ENCODE assay signal across 15 mouse cellular contexts in the genomic region with DNA sequence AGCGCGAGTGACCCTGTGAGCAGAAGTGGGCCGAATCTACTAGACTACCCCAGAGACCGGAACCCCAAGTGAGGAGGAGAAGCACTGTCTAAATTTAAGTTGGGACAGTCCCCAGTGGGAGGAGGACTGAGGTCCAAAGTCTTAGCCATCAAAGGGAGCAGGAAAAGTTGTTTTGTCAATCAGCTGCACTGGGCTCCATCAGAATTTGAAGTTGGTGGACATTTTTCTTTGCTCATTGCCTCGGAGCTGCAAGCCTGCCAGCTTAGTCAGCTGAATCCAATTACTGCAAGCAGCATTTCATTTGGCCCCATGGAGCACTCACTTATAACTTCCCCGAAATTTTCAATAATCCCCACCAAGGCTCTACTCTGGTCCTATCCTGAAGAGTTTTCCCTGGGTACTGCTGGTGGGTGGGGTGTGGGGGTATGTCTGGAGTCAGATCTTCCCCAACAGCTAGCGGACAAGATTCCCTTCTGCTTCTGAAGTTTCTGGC. TPM values are rescaled to one million over a fixed set of nuclear protein-coding genes. Genes with fewer than 3 reads are reported as not detected.
DNase-seq lines count a peak whose midpoint lies in the region; ATAC-seq lines count a peak whose summit lies in the region.
"Had no signal": no experiment of that assay in that cellular context is flagged by ENCODE, and none has a peak within 500 bp of the region (broad histone marks: within the 10 kb centered on the region; RNA-seq: fewer than 3 reads in every experiment).

No protein-coding gene starts in this region.

- H3K27ac ChIP-seq in forebrain, embryonic 10.5 days, result no peak overlapping the region
- H3K27ac ChIP-seq in forebrain, embryonic 13.5 days, result no peak overlapping the region
- no peak overlapping the region; the same call in 1 of the 2 replicates for H3K27ac ChIP-seq in intestine, embryonic 16.5 days (ENCODE audit: low read length)
- H3K27ac ChIP-seq: forebrain, embryonic 12.5 days; limb, embryonic 15.5 days; midbrain, embryonic 15.5 days had no signal

- no peaks in the 10 kb centered on the region for H3K36me3 ChIP-seq in forebrain, embryonic 10.5 days (replicated peaks)
- H3K36me3 ChIP-seq in forebrain, embryonic 13.5 days (ENCODE audit: poor library complexity, severe bottlenecking), result no peaks in the 10 kb centered on the region
- no peaks in the 10 kb centered on the region for H3K36me3 ChIP-seq in intestine, embryonic 16.5 days (ENCODE audit: control insufficient read depth, insufficient read depth, low read length)
- H3K36me3 ChIP-seq: forebrain, embryonic 12.5 days; limb, embryonic 15.5 days; midbrain, embryonic 15.5 days had no signal

- under 1% methylated on average over 7 of the region's 7 CpGs for WGBS in forebrain, embryonic 10.5 days
- WGBS in forebrain, embryonic 13.5 days, result 2% methylated on average over 7 of the region's 7 CpGs
- 40% methylated on average over 7 of the region's 7 CpGs for WGBS in intestine, embryonic 16.5 days

- H3K9ac ChIP-seq in forebrain, embryonic 13.5 days, result no peak overlapping the region
- 0 out of 2 replicates have a peak overlapping the region, but pooled peaks have one; percentile 9 for H3K9ac ChIP-seq in intestine, embryonic 16.5 days (ENCODE audit: low read depth, low read length)
- H3K9ac ChIP-seq: forebrain, embryonic 12.5 days; limb, embryonic 15.5 days; midbrain, embryonic 15.5 days had no signal

- intact Hi-C loops in gastrocnemius, postnatal 14 days (cut with DNase I; ENCODE audit: low total_unique reads), result no loop called here

- DNase-seq in forebrain, embryonic 10.5 days (ENCODE audit: extremely low spot score, low spot score), result peak; percentile 48
- peak; percentile 2 for DNase-seq in ovary, postnatal 36 days (ENCODE audit: low spot score)
- DNase-seq in ovary, postnatal 14 days (ENCODE audit: low spot score), result no peak
- DNase-seq in yolk sac, embryonic 10.5 days (ENCODE audit: low spot score), result peak; percentile 7
- no peak for DNase-seq in cerebellum, postnatal 25 days
- DNase-seq in gastrocnemius, postnatal 14 days, result no peak
- DNase-seq: cerebellum, postnatal 36 days had no signal

- no peaks in the 10 kb centered on the region for H3K9me3 ChIP-seq in forebrain, embryonic 10.5 days
- H3K9me3 ChIP-seq in forebrain, embryonic 13.5 days (replicated peaks), result no peaks in the 10 kb centered on the region
- H3K9me3 ChIP-seq in intestine, embryonic 16.5 days (ENCODE audit: control insufficient read depth, low read length), result no peaks in the 10 kb centered on the region
- H3K9me3 ChIP-seq: forebrain, embryonic 12.5 days; limb, embryonic 15.5 days; midbrain, embryonic 15.5 days had no signal

- no peak overlapping the region for H3K4me3 ChIP-seq in forebrain, embryonic 10.5 days
- H3K4me3 ChIP-seq in forebrain, embryonic 13.5 days, result no peak overlapping the region
- peak overlapping the region; percentile 13; the same call in 1 of the 2 replicates for H3K4me3 ChIP-seq in intestine, embryonic 16.5 days (ENCODE audit: low read length)
- H3K4me3 ChIP-seq: forebrain, embryonic 12.5 days; limb, embryonic 15.5 days; midbrain, embryonic 15.5 days had no signal

- peaks cover 11% of the 10 kb centered on the region for H3K4me1 ChIP-seq in forebrain, embryonic 10.5 days
- peaks cover 4% of the 10 kb centered on the region for H3K4me1 ChIP-seq in forebrain, embryonic 13.5 days
- H3K4me1 ChIP-seq in intestine, embryonic 16.5 days (ENCODE audit: control insufficient read depth, insufficient read depth, low read length), result 0 out of 2 replicates have a peak, but pooled peaks cover 3% of the 10 kb centered on the region

- no peak overlapping the region for H3K4me2 ChIP-seq in forebrain, embryonic 13.5 days
- H3K4me2 ChIP-seq in intestine, embryonic 16.5 days (ENCODE audit: low read depth, low read length), result no peak overlapping the region
- H3K4me2 ChIP-seq: forebrain, embryonic 12.5 days; limb, embryonic 15.5 days; midbrain, embryonic 15.5 days had no signal

- H3K27me3 ChIP-seq in forebrain, embryonic 10.5 days (ENCODE audit: poor library complexity, severe bottlenecking), result peaks cover 100% of the 10 kb centered on the region
- H3K27me3 ChIP-seq in forebrain, embryonic 13.5 days, result peaks cover 99% of the 10 kb centered on the region
- H3K27me3 ChIP-seq in intestine, embryonic 16.5 days (replicated peaks; ENCODE audit: control insufficient read depth, insufficient read depth, low read length), result peaks cover 73% of the 10 kb centered on the region

- ATAC-seq in forebrain, embryonic 13.5 days, result no peak
- no peak for ATAC-seq in intestine, embryonic 16.5 days
- ATAC-seq: lung, postnatal 0 days; midbrain, embryonic 15.5 days had no signal

RNA-seq across cellular contexts. Expression of a gene that starts 11.1 kb away (rescaled TPM):
- not detected in 2 replicates for polyA plus RNA-seq in forebrain, embryonic 10.5 days (2016; fragmentation: Nextera tagmentation; extraction: Ambion mirVana)
- not detected in 2 replicates for polyA plus RNA-seq in forebrain, embryonic 13.5 days (2015; fragmentation: Nextera tagmentation; extraction: Ambion mirVana)
- 0.24 TPM in 1 of 2 replicates, not detected in the other for polyA plus RNA-seq in intestine, embryonic 16.5 days (2015; fragmentation: Nextera tagmentation; extraction: Ambion mirVana)
- total RNA-seq in gastrocnemius, postnatal 14 days (2021), result under 1 TPM; 0.33 to 0.35 TPM
- total RNA-seq: heart, postnatal 25 days; layer of hippocampus, postnatal 10 days had no signal
- polyA plus RNA-seq: forebrain, embryonic 12.5 days; lung, postnatal 0 days; midbrain, embryonic 15.5 days had no signal

RNA-seq across cellular contexts. Expression of a gene that starts 25.2 kb away (rescaled TPM):
- polyA plus RNA-seq in forebrain, embryonic 10.5 days (2016; fragmentation: Nextera tagmentation; extraction: Ambion mirVana), result not detected in 2 replicates
- not detected in 2 replicates for polyA plus RNA-seq in forebrain, embryonic 13.5 days (2015; fragmentation: Nextera tagmentation; extraction: Ambion mirVana)
- 0.10 and 0.11 TPM in 2 replicates for polyA plus RNA-seq in intestine, embryonic 16.5 days (2015; fragmentation: Nextera tagmentation; extraction: Ambion mirVana)
- not detected for total RNA-seq in gastrocnemius, postnatal 14 days (2021)
- total RNA-seq: heart, postnatal 25 days; layer of hippocampus, postnatal 10 days had no signal
- polyA plus RNA-seq: lung, postnatal 0 days; midbrain, embryonic 15.5 days had no signal

RNA-seq across cellular contexts. Expression of a gene that starts 25.9 kb away (rescaled TPM):
- not detected in 2 replicates for polyA plus RNA-seq in forebrain, embryonic 10.5 days (2016; fragmentation: Nextera tagmentation; extraction: Ambion mirVana)
- polyA plus RNA-seq in forebrain, embryonic 13.5 days (2015; fragmentation: Nextera tagmentation; extraction: Ambion mirVana), result not detected in 2 replicates
- 0.91 and 0.95 TPM in 2 replicates for polyA plus RNA-seq in intestine, embryonic 16.5 days (2015; fragmentation: Nextera tagmentation; extraction: Ambion mirVana)
- total RNA-seq in gastrocnemius, postnatal 14 days (2021), result 1 to 10 TPM; 1.4 to 2.7 TPM
- total RNA-seq: layer of hippocampus, postnatal 10 days had no signal
- polyA plus RNA-seq: forebrain, embryonic 12.5 days; lung, postnatal 0 days; midbrain, embryonic 15.5 days had no signal

RNA-seq across cellular contexts. Expression of a gene that starts 25.9 kb away (rescaled TPM):
- polyA plus RNA-seq in forebrain, embryonic 10.5 days (2016; fragmentation: Nextera tagmentation; extraction: Ambion mirVana), result 0.10 TPM in 1 of 2 replicates, not detected in the other
- polyA plus RNA-seq in forebrain, embryonic 13.5 days (2015; fragmentation: Nextera tagmentation; extraction: Ambion mirVana), result not detected in 2 replicates
- 13.4 and 15.1 TPM in 2 replicates for polyA plus RNA-seq in intestine, embryonic 16.5 days (2015; fragmentation: Nextera tagmentation; extraction: Ambion mirVana)
- not detected for total RNA-seq in gastrocnemius, postnatal 14 days (2021)
- total RNA-seq: heart, postnatal 25 days; layer of hippocampus, postnatal 10 days had no signal
- polyA plus RNA-seq: forebrain, embryonic 12.5 days; lung, postnatal 0 days had no signal

RNA-seq across cellular contexts. Expression of a gene that starts 33.2 kb away (rescaled TPM):
- polyA plus RNA-seq in forebrain, embryonic 10.5 days (2016; fragmentation: Nextera tagmentation; extraction: Ambion mirVana), result not detected in 2 replicates
- not detected in 2 replicates for polyA plus RNA-seq in forebrain, embryonic 13.5 days (2015; fragmentation: Nextera tagmentation; extraction: Ambion mirVana)
- 3.1 TPM in 2 replicates for polyA plus RNA-seq in intestine, embryonic 16.5 days (2015; fragmentation: Nextera tagmentation; extraction: Ambion mirVana)
- 10 to 100 TPM; 30.0 to 38.2 TPM for total RNA-seq in gastrocnemius, postnatal 14 days (2021)
- polyA plus RNA-seq: forebrain, embryonic 12.5 days had no signal

Comparison
In these comparisons a context has a peak if more than half of its experiments do, and no peak if none do; other contexts are left out.
1. DNase-seq: peak in forebrain, embryonic 10.5 days (single experiment), ovary, postnatal 36 days (single experiment) and yolk sac, embryonic 10.5 days (single experiment); none in ovary, postnatal 14 days (single experiment), cerebellum, postnatal 25 days (0 of 2) and gastrocnemius, postnatal 14 days (single experiment).